Mouse (Mus musculus) testis, adult 10 weeks (tissue): ENCODE data around the gene Olfr318. TPM values are rescaled to one million over a fixed set of nuclear protein-coding genes. Genes with fewer than 3 reads are reported as not detected.

Source experiments
- polyA plus RNA-seq: library from polyadenylated mRNA; stranded (reverse); fragments of 350-450 nt; fragmentation: Illumina TruSeq; extraction: RNeasy Lipid Tissue Mini Kit (QIAGEN cat#74804); gene quantifications from one replicate; pipeline ENCODE4 v1.2.3, GENCODE M21; 2014; ENCODE audit warnings: low read depth, low replicate concordance

The Olfr318 gene
- not detected for polyA plus RNA-seq

DNA sequence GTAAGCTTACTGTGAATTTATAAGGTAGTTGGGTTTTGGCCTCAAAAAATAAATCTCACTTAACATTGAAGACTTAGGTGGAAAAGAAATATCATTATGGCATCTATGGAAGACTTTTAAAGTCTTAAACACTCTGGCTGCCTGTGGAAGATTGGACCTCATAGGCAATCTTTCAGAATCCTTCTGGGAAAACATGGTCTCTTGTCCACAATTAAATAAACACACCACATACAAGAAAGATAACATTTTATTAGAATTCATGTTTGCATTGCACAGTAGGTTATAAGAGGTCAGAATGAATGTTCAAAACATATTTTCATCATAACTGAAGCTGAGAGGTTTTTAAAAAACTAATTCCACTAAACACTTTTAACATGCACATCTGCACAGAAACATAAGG lies at the start of gene Olfr318:
Gene Olfr318, minus strand, starts transcription at position 101 of the 400 bp plus-strand sequence.

DNA sequence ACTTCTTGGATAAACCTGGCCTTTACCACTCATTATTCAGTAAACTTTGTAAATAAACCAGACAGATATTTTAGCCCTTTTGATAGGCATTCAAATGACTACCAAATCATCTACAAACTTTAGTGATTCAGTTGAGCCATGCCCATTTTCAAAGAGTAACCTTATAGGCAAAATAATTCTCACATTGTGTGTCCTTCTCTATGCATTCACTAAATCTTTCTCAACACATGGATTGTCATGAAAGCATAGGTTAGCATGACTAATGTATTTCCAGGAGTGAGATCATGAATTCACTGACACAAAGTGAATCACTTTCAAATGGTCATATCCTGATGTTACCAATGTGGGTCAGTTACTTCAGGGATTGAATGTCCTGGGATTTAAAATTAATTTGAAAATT lies 49.1 kb upstream of the Olfr318 start, which contains the start of gene Olfr315:
Gene Olfr315, plus strand, starts transcription at position 301 of the 400 bp plus-strand sequence.

DNA sequence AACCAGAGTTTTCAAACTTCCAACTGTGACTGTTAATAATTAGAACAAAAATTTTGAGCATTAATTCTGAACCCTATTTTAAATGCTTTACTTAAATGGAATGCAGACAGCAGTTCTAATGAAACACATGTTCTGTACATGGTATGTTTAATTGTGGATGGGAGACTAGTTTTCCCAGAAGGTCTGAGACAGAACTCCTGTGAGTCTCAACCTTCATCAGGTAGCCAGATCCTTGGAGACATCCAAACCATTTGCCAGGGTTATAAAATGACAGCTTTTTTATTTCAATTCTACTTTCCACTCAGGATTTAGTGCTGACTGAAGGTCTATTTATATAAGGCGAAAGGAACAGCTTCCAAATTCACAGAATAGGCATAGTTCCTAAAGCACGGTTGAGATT lies 28.6 kb upstream of the Olfr318 start, which contains the start of gene Olfr316:
Gene Olfr316, plus strand, starts transcription at position 301 of the 400 bp plus-strand sequence.

DNA sequence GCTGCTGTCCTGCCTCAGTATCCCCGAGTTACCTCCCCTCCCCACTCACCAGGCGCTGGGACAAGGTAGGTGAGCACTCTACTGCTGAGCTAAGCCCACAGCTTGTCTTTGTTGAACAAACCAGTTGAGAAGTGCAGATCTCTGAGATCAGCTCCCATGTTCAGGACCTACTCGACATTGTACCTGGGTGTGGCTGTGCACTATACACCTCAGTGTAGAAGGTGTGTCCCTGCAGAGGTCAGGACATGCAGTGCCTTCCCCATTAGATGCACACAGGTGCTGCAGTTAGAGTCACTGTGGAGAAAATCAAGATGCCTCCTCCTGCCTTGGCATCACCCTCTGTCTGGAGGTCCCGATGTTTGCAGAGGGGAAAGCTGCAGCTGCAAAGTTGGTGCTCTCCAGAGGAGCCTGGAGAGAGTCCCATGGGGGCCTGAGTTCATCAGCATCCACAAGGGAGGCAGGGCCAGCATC lies 15.0 kb upstream of the Olfr318 start, which contains the start of gene Olfr317:
Gene Olfr317, minus strand, starts transcription at position 421 of the 471 bp plus-strand sequence.

DNA sequence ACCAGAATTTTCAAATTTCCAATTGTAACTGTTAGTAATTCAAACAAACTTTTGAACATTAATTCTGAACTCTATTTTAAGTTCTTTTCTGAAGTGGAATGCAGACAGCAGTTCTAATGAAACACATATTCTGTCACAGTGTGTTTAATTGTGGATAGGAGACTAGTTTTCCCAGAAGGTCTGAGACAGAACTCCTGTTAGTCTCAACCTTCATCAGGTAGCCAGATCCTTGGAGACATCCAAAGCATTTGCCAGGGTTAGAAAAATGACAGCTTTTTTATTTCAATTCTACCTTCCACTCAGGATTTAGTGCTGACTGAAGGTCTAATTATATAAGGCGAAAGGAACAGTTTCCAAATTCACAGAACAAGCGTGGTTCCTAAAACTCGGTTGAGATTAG lies 25.0 kb downstream of the Olfr318 start, which contains the start of gene Olfr319:
Gene Olfr319, plus strand, starts transcription at position 301 of the 400 bp plus-strand sequence.

DNA sequence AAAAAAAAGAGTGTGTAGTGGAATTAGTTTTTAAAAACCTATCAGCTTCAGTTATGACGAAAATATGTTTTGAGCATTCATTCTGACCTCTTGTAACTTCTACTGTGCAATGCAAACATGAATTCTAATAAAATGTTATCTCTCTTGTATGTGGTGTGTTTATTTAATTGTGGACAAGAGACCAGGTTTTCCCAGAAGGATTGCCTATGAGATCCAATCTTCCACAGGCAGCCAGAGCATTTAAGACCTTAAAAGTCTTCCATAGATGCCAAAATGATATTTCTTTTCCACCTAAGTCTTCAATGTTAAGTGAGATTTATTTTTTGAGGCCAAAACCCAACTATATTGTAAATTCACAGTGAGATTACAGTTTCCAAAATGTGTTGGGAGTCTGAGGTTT lies 43.0 kb downstream of the Olfr318 start, which contains the start of gene Olfr320:
Gene Olfr320, plus strand, starts transcription at position 301 of the 400 bp plus-strand sequence.

Other genes starting within 250 kb of the Olfr318 start
- gene Olfr332, start 231.5 kb downstream of the Olfr318 start, polyA plus RNA-seq, result not detected
- gene Olfr331, start 221.4 kb downstream of the Olfr318 start, polyA plus RNA-seq, result not detected
- 0.50 TPM for gene Olfr330, start 189.2 kb downstream of the Olfr318 start, polyA plus RNA-seq
- 0.53 TPM for gene Olfr329-ps, start 177.6 kb downstream of the Olfr318 start, polyA plus RNA-seq
- not detected for gene Olfr328, start 168.4 kb downstream of the Olfr318 start, polyA plus RNA-seq
- not detected for gene Olfr224, start 153.5 kb downstream of the Olfr318 start, polyA plus RNA-seq
- 0.21 TPM for gene Olfr325, start 146.3 kb downstream of the Olfr318 start, polyA plus RNA-seq
- not detected for gene Olfr324, start 128.9 kb downstream of the Olfr318 start, polyA plus RNA-seq
- 0.35 TPM for gene 2210407C18Rik, start 107.9 kb downstream of the Olfr318 start, polyA plus RNA-seq
- 0.49 TPM for gene Olfr323, start 93.5 kb downstream of the Olfr318 start, polyA plus RNA-seq
- not detected for gene Trim58, start 83.5 kb downstream of the Olfr318 start, polyA plus RNA-seq
- not detected for gene Olfr322, start 65.2 kb downstream of the Olfr318 start, polyA plus RNA-seq
- gene Olfr320, start 42.9 kb downstream of the Olfr318 start, polyA plus RNA-seq, result not detected
- gene Olfr319, start 24.9 kb downstream of the Olfr318 start, polyA plus RNA-seq, result not detected
- 0.21 TPM for gene Olfr317, start 15.2 kb upstream of the Olfr318 start, polyA plus RNA-seq
- gene Olfr316, start 28.7 kb upstream of the Olfr318 start, polyA plus RNA-seq, result 1.7 TPM
- not detected for gene Olfr315, start 49.2 kb upstream of the Olfr318 start, polyA plus RNA-seq
- gene Olfr314, start 58.9 kb upstream of the Olfr318 start, polyA plus RNA-seq, result not detected
- 197 TPM for gene Fam183b, start 77.9 kb upstream of the Olfr318 start, polyA plus RNA-seq
- gene Olfr313, start 91.0 kb upstream of the Olfr318 start, polyA plus RNA-seq, result not detected
- gene Olfr312, start 105.2 kb upstream of the Olfr318 start, polyA plus RNA-seq, result 0.06 TPM
- not detected for gene Olfr311, start 115.2 kb upstream of the Olfr318 start, polyA plus RNA-seq
- gene Gm12258, start 123.1 kb upstream of the Olfr318 start, polyA plus RNA-seq, result 3.4 TPM
- gene 2810021J22Rik, start 143.2 kb upstream of the Olfr318 start, polyA plus RNA-seq, result 7.0 TPM
- gene Zfp39, start 180.2 kb upstream of the Olfr318 start, polyA plus RNA-seq, result 121 TPM
- gene Btnl10, start 193.9 kb upstream of the Olfr318 start, polyA plus RNA-seq, result 11.0 TPM
- 20.1 TPM for gene Rnf187, start 214.9 kb upstream of the Olfr318 start, polyA plus RNA-seq
- not detected for gene Hist3h2ba, start 224.9 kb upstream of the Olfr318 start, polyA plus RNA-seq
- 8.3 TPM for gene Hist3h2a, start 230.7 kb upstream of the Olfr318 start, polyA plus RNA-seq
- gene Trim17, start 230.7 kb upstream of the Olfr318 start, polyA plus RNA-seq, result 32.5 TPM